Mouse (Mus musculus): Measurements from ENCODE around the gene Osbp2. TPM values are rescaled to one million over a fixed set of nuclear protein-coding genes. Genes with fewer than 3 reads are reported as not detected.

Gene Osbp2
- total RNA-seq, 2 experiments from 2014 or later = 0.25 TPM; not detected in 1

GRCm38 (mm10) chr11:3829736-3830135 is 34.0 kb downstream of the Osbp2 start:
- no peak for ATAC-seq (ENCODE audit: poor library complexity, severe bottlenecking)

- ATAC-seq (ENCODE audit: poor library complexity, severe bottlenecking) = no peak
These were observed 39.6 kb downstream of the Osbp2 start for GRCm38 (mm10) chr11:3824138-3824537.

DNA sequence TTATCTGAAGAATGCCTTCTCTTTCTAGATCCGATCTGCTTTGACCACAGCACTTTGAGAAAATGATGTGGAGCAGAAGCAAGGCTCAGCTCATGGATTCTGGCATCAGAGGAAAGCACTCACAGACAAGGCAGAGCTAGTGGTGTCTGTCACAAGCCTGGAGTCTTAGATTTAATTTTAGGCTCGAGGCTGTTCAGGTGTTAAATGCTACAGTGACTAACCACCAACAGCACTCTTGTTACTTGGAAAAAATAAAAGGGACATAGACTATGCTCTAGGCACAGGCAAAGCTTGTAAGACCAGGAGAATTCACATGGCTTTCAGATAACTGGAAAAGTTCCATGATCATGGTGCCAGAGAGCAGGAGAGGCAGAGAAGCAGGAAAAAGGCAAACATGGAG is 40.3 kb downstream of the Osbp2 start:
- no peak for ATAC-seq (ENCODE audit: poor library complexity, severe bottlenecking)

DNA sequence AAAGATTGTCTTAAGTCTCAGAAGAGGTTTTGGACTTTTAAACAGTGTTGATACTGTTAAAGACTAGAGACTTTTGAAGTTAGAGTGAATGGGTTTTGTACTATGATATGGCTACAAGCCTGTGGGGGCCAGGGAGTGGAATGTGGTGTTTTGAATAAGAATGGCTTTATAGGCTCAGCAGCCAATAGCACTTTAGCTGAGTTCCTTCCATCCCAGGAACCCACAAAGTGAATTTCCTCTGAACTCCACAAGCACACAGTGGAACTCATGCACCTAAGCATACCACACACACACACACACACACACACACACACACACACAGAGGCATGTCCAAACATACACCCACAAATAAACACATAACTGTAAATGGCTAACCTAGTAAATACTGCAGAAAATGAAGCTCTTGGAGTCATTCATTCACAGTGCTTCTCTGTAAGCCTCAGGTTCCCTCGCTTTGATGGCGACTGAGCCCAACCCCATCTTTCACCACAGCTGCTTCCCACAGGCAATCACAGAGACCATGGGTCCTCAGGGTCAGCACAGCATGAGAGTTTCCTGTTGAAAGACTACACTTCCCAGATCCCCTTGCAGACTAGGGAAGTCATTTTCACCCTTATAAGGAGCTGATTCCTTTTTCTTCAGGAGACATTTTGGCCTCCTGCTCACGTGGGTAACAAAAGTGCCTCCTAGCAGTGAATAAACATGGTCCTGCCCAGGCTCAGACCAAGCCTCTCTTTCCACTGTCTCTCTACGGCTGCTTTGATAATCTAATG is 45.5 kb downstream of the Osbp2 start:
- no peak for ATAC-seq (ENCODE audit: poor library complexity, severe bottlenecking)

GRCm38 (mm10) chr11:3815951-3816350 is 47.8 kb downstream of the Osbp2 start:
- no peak for ATAC-seq (ENCODE audit: poor library complexity, severe bottlenecking)

- no peak for ATAC-seq (ENCODE audit: poor library complexity, severe bottlenecking)
These were observed 50.4 kb downstream of the Osbp2 start for GRCm38 (mm10) chr11:3813340-3813739.

DNA sequence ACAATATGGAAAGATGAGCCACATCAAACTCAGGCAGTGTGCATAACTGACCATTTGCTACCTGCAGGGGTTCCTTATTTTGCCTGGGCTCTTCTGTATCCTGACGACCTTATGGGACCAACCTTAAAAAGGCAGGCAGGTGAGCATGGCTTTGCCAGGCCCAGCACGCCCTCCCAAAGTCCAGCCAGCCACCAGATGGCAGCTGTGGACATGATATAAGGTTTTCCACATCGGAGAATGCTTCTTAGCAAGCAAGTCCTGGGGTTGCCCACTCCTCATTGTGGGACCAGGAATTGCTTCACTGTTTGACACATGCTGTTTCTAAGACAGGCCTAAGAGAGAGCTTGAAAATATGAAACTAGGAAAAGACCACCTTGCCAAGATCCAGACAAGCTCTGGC is 55.5 kb downstream of the Osbp2 start:
- no peak for ATAC-seq (ENCODE audit: poor library complexity, severe bottlenecking)

DNA sequence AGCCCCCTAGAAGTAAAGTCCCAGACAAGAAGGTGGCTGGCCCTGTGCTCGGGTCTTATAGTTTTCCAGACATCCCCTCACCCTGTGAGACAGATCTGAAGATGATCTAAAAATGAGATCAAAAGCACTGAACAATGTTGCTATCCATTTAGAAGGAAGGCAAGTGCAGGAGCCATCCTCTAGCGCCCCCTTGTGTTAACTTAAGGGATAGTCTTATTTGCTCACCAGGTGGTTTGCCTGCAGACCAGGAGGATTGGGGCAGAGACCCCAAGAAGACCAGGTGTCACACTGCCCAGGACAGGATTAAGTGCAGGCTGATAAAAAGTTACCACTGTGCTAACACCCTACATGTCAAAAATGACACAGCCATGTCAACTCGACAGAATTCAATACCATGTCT is 58.3 kb downstream of the Osbp2 start:
- ATAC-seq (ENCODE audit: poor library complexity, severe bottlenecking) = no peak

- ATAC-seq (ENCODE audit: poor library complexity, severe bottlenecking) = no peak
These were observed 59.1 kb downstream of the Osbp2 start for GRCm38 (mm10) chr11:3804639-3805038.

DNA sequence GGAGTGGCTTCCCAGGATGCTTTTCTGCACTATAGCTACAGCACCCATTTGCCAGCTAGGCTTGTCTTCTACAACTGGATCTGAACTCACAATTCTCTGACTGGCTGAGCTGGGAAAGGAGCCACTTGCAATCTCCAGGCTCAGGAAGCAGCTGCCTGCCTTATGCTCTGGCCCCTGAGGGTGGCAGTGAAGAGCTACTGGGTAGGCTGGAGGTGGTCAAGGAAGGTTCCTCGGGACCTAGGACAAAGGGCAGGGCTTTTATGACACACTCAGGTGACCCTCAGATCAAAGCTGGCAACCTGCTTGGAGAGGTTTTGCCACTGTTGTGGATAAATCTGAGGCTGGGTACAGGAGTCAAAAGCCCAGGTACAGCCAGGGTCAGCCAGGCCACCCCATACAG is 61.6 kb downstream of the Osbp2 start:
- no peak for ATAC-seq (ENCODE audit: poor library complexity, severe bottlenecking)

- no peak for ATAC-seq (ENCODE audit: poor library complexity, severe bottlenecking)
These were observed 66.0 kb downstream of the Osbp2 start for GRCm38 (mm10) chr11:3797631-3798215.

DNA sequence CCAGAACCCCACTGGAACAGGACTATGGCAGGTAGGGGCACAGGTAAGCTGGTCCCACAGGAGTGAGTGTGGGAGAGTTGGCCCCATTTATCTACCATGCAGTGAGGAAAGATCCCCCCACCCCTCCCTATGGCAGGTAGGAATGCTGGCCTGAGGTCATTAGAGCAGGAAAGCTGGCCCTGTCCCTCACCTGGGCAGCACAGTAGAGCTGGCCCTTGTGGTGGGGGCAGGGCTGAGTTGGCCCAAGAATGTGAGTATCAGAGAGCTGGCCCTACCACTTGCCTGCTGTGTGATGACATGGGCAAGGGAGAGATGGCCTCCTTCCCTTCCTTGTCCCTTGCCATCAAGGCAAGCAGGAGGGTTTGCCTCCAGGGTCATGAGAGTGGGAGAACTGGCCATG is 73.0 kb downstream of the Osbp2 start:
- ATAC-seq (ENCODE audit: poor library complexity, severe bottlenecking) = no peak

DNA sequence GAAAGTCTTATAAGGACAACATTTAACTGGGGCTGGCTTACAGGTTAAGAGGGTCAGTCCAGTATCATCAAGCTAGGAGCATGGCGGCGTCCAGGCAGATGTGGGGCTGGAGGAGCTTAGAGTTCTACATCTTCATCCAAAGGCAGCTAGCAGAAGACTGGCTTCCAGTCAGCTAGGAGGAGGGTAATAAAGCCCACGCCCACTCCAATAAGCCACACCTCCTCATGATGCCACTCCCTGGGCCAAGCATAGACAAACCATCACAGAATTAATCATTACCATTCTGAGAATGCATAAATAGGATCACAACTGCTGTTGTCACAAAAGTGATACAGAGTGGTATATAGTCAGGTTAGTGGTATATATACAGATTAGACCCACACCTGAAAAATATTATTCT is 73.8 kb downstream of the Osbp2 start:
- ATAC-seq (ENCODE audit: poor library complexity, severe bottlenecking) = no peak

- peak; percentile 45; the same call in 1 of the 2 replicates for ATAC-seq (ENCODE audit: poor library complexity, severe bottlenecking)
These were observed 77.1 kb downstream of the Osbp2 start for GRCm38 (mm10) chr11:3786564-3786963.

GRCm38 (mm10) chr11:3775263-3775644 is 88.4 kb downstream of the Osbp2 start:
- no peak for ATAC-seq (ENCODE audit: poor library complexity, severe bottlenecking)

- ATAC-seq (ENCODE audit: poor library complexity, severe bottlenecking) = peak; percentile 63; the same call in 1 of the 2 replicates
These were observed 89.0 kb downstream of the Osbp2 start for GRCm38 (mm10) chr11:3774463-3775262.

- ATAC-seq (ENCODE audit: poor library complexity, severe bottlenecking) = no peak
These were observed 89.8 kb downstream of the Osbp2 start for GRCm38 (mm10) chr11:3773782-3774462.

DNA sequence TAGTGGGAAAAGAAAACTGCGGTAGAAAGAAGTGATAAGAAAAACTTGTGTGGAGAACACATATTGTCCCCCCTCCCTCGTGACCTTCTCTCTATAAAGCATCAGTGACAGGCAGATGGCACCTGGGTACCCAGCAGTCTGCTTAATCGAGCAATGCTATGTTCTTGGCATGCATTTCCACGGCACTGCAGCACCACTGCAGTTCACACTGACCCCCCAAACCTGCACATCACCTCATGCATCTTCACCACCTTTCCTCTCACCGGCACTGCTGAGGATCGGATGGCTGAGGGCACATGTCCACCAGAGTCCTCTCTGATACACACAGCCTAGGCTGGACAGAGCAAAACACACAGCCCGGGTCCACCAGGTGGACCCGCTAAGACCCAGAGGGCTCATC is 90.6 kb downstream of the Osbp2 start:
- no peak for ATAC-seq (ENCODE audit: poor library complexity, severe bottlenecking)

GRCm38 (mm10) chr11:3771348-3771747 is 92.4 kb downstream of the Osbp2 start:
- no peak for ATAC-seq (ENCODE audit: poor library complexity, severe bottlenecking)

DNA sequence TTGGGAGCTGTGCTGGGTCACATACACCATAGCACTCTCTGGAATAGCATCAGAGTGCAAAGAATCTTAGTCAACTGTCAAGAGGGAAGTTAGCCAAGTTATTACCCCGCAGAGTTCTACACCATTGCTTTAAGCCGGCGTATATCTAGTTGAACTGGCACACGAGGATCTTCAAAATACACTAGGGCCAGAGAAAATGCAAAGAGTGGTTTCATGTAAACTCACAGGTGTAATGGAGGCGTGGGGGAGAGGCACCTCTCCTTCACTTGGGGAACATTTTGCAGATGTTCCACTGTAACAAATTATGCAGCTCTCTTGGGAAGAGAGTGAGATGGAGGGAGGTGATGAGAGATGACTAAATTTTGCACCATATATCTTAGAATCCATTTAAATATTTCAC is 95.9 kb downstream of the Osbp2 start:
- ATAC-seq (ENCODE audit: poor library complexity, severe bottlenecking) = no peak

DNA sequence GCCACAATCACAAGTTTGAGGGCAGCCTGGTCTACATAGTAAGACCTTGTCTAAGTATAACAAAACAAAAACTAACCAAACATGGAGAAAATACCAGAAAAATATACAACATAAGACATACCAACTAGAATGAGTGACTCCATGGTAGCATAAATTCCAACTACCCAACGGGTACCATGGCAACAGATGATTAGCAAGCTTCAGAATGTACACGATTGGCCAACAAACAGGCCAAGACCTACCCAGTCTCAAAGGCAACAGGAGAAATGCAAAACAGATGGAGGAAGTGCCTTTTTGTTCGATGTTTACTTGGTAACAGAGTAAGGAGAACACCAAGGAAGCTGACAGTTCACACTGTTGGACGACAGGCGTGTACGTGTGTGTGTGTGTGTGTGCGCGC is 96.7 kb downstream of the Osbp2 start:
- ATAC-seq (ENCODE audit: poor library complexity, severe bottlenecking) = no peak

Measured in megakaryocyte, adult 5-6 weeks (primary cell).